Comparison of ENCODE assay signal across 14 mouse cellular contexts in genomic region chr14:120297833-120298232, GRCm38 (mm10). TPM values are rescaled to one million over a fixed set of nuclear protein-coding genes. Genes with fewer than 3 reads are reported as not detected.
A peak's percentile ranks its signal among the peaks of the same experiment; 100 is the strongest.
DNase-seq lines count a peak whose midpoint lies in the region; ATAC-seq and TF ChIP-seq lines count a peak whose summit lies in the region.
"Had no signal": no experiment of that assay in that cellular context is flagged by ENCODE, and none has a peak within 500 bp of the region (broad histone marks: within the 10 kb centered on the region; RNA-seq: fewer than 3 reads in every experiment).

No protein-coding gene starts in this region.

- no peaks in the 10 kb centered on the region for H3K9me3 ChIP-seq in lung, embryonic 15.5 days
- H3K9me3 ChIP-seq in intestine, embryonic 14.5 days (ENCODE audit: control insufficient read depth, low read length), result no peaks in the 10 kb centered on the region
- no peaks in the 10 kb centered on the region for H3K9me3 ChIP-seq in stomach, embryonic 15.5 days
- H3K9me3 ChIP-seq in forebrain, embryonic 14.5 days (replicated peaks; ENCODE audit: control insufficient read depth, low read length), result no peaks in the 10 kb centered on the region
- H3K9me3 ChIP-seq: hindbrain, embryonic 13.5 days; liver, embryonic 13.5 days had no signal

- WGBS in heart, adult 2 months, result 36% methylated on average over 6 of the region's 6 CpGs
- WGBS in lung, embryonic 15.5 days, result 49% methylated on average over 6 of the region's 6 CpGs
- 60% methylated on average over 6 of the region's 6 CpGs for WGBS in lung, adult 2 months
- 60% methylated on average over 6 of the region's 6 CpGs for WGBS in intestine, embryonic 14.5 days
- WGBS in stomach, embryonic 15.5 days, result 60% methylated on average over 6 of the region's 6 CpGs
- WGBS in forebrain, embryonic 14.5 days, result 71% methylated on average over 6 of the region's 6 CpGs

- TF ChIP-seq POLR2A in heart, adult 2 months (IDR thresholded peaks at IDR 0.05; ENCODE audit: insufficient read depth, low read depth, low read length), result no peak
- TF ChIP-seq POLR2A in lung, adult 2 months (IDR thresholded peaks at IDR 0.05; ENCODE audit: borderline replicate concordance, extremely low read depth, low read depth, low read length), result no peak

- H3K27me3 ChIP-seq in heart, adult 2 months (ENCODE audit: control insufficient read depth, insufficient read depth, low read length), result no peaks in the 10 kb centered on the region
- H3K27me3 ChIP-seq in lung, embryonic 15.5 days, result no peaks in the 10 kb centered on the region
- no peaks in the 10 kb centered on the region for H3K27me3 ChIP-seq in intestine, embryonic 14.5 days (replicated peaks; ENCODE audit: control insufficient read depth, insufficient read depth, low read length)
- H3K27me3 ChIP-seq in stomach, embryonic 15.5 days (replicated peaks), result no peaks in the 10 kb centered on the region
- H3K27me3 ChIP-seq in forebrain, embryonic 14.5 days (replicated peaks; ENCODE audit: control insufficient read depth, insufficient read depth, low read length), result no peaks in the 10 kb centered on the region
- H3K27me3 ChIP-seq: hindbrain, embryonic 13.5 days; liver, embryonic 13.5 days had no signal

- H3K4me3 ChIP-seq in heart, adult 2 months, result peak overlapping the region; percentile 28
- H3K4me3 ChIP-seq in lung, embryonic 15.5 days, result no peak overlapping the region
- H3K4me3 ChIP-seq in lung, adult 2 months (replicated peaks; ENCODE audit: extremely low read depth, low read depth, low read length), result no peak overlapping the region
- no peak overlapping the region for H3K4me3 ChIP-seq in intestine, embryonic 14.5 days (ENCODE audit: low read depth, low read length)
- no peak overlapping the region for H3K4me3 ChIP-seq in stomach, embryonic 15.5 days (replicated peaks)
- no peak overlapping the region for H3K4me3 ChIP-seq in forebrain, embryonic 14.5 days (ENCODE audit: low read depth, low read length)
- H3K4me3 ChIP-seq: hindbrain, embryonic 13.5 days; liver, embryonic 13.5 days had no signal

- peak overlapping the region; percentile 33 for H3K4me2 ChIP-seq in lung, embryonic 15.5 days
- H3K4me2 ChIP-seq in intestine, embryonic 14.5 days (ENCODE audit: low read length), result peak overlapping the region; percentile 35
- H3K4me2 ChIP-seq in stomach, embryonic 15.5 days, result 0 out of 2 replicates have a peak overlapping the region, but pooled peaks have one; percentile 19
- no peak overlapping the region for H3K4me2 ChIP-seq in forebrain, embryonic 14.5 days (ENCODE audit: low read length)
- H3K4me2 ChIP-seq: hindbrain, embryonic 13.5 days; liver, embryonic 13.5 days; midbrain, embryonic 11.5 days had no signal

- peaks cover 7% of the 10 kb centered on the region; the same call in 1 of the 2 replicates for H3K79me2 ChIP-seq in heart, adult 2 months (replicated peaks; ENCODE audit: control insufficient read depth, insufficient read depth, low read length)

- DNase-seq in heart, adult 2 months, result peak in 1 of 2 experiments; percentile 21
- DNase-seq in heart, postnatal 14 days, result no peak
- no peak for DNase-seq in lung, adult 2 months
- no peak for DNase-seq in intestine, embryonic 14.5 days (ENCODE audit: low spot score)
- DNase-seq in left cerebral cortex, adult 11 months (ENCODE audit: low spot score), result no peak
- DNase-seq in forebrain, embryonic 14.5 days (ENCODE audit: low spot score), result no peak
- DNase-seq: adrenal gland, postnatal 25 days; cerebellum, adult 8-10 months; liver, embryonic 13.5 days; thymus, postnatal 25 days had no signal

- no peak for ATAC-seq in lung, embryonic 15.5 days (ENCODE audit: borderline replicate concordance, extremely low read depth, low FRiP score, low TSS enrichment)
- no peak for ATAC-seq in intestine, embryonic 14.5 days (replicated peaks; ENCODE audit: low FRiP score, low TSS enrichment, low read depth)
- ATAC-seq in stomach, embryonic 15.5 days (ENCODE audit: insufficient read depth, low FRiP score, low read depth), result no peak
- no peak for ATAC-seq in forebrain, embryonic 14.5 days

- H3K4me1 ChIP-seq in heart, adult 2 months (ENCODE audit: control insufficient read depth, insufficient read depth, low read length), result peaks cover 49% of the 10 kb centered on the region
- H3K4me1 ChIP-seq in lung, embryonic 15.5 days, result peaks cover 90% of the 10 kb centered on the region
- peaks cover 63% of the 10 kb centered on the region for H3K4me1 ChIP-seq in lung, adult 2 months (ENCODE audit: control insufficient read depth, insufficient read depth, low read length)
- H3K4me1 ChIP-seq in intestine, embryonic 14.5 days (replicated peaks; ENCODE audit: control insufficient read depth, insufficient read depth, low read length), result peaks cover 67% of the 10 kb centered on the region
- peaks cover 51% of the 10 kb centered on the region for H3K4me1 ChIP-seq in stomach, embryonic 15.5 days
- peaks cover 2% of the 10 kb centered on the region; the same call in 1 of the 2 replicates for H3K4me1 ChIP-seq in forebrain, embryonic 14.5 days (ENCODE audit: control insufficient read depth, insufficient read depth, low read length)

- intact Hi-C loops in heart, adult 2 months (cut with DNase I), result loop anchor here (2.0 kb wide), 2 partner anchors 39 to 55 kb away; no protein-coding TSS in a partner anchor
- intact Hi-C loops in heart, postnatal 14 days (cut with DNase I), result loop anchor here (2.0 kb wide), 1 partner anchor 19 kb away; no protein-coding TSS in a partner anchor

- peaks cover 66% of the 10 kb centered on the region for H3K36me3 ChIP-seq in heart, adult 2 months (ENCODE audit: control insufficient read depth, insufficient read depth, low read length)
- H3K36me3 ChIP-seq in lung, embryonic 15.5 days, result no peaks in the 10 kb centered on the region
- H3K36me3 ChIP-seq in intestine, embryonic 14.5 days (ENCODE audit: control insufficient read depth, insufficient read depth, low read length), result peaks cover 5% of the 10 kb centered on the region; the same call in 1 of the 2 replicates
- no peaks in the 10 kb centered on the region for H3K36me3 ChIP-seq in stomach, embryonic 15.5 days
- H3K36me3 ChIP-seq in forebrain, embryonic 14.5 days (ENCODE audit: control insufficient read depth, insufficient read depth, low read length), result no peaks in the 10 kb centered on the region
- H3K36me3 ChIP-seq: hindbrain, embryonic 13.5 days; liver, embryonic 13.5 days had no signal

- H3K9ac ChIP-seq in heart, adult 2 months (ENCODE audit: low read depth, low read length), result peak overlapping the region; percentile 50; the same call in 1 of the 2 replicates
- 0 out of 2 replicates have a peak overlapping the region, but pooled peaks have one; percentile 8 for H3K9ac ChIP-seq in lung, embryonic 15.5 days
- H3K9ac ChIP-seq in intestine, embryonic 14.5 days (ENCODE audit: low read length), result no peak overlapping the region
- no peak overlapping the region for H3K9ac ChIP-seq in stomach, embryonic 15.5 days
- no peak overlapping the region for H3K9ac ChIP-seq in forebrain, embryonic 14.5 days (ENCODE audit: low read length)
- H3K9ac ChIP-seq: hindbrain, embryonic 13.5 days; liver, embryonic 13.5 days had no signal

- TF ChIP-seq EP300 in heart, adult 2 months (IDR thresholded peaks at IDR 0.05; ENCODE audit: insufficient read depth, low read depth, low read length), result no peak

- peak overlapping the region; percentile 90 for H3K27ac ChIP-seq in heart, adult 2 months
- H3K27ac ChIP-seq in lung, embryonic 15.5 days, result peak overlapping the region; percentile 87
- peak overlapping the region; percentile 85; the same call in 1 of the 2 replicates for H3K27ac ChIP-seq in intestine, embryonic 14.5 days (ENCODE audit: low read depth)
- H3K27ac ChIP-seq in stomach, embryonic 15.5 days, result peak overlapping the region; percentile 83; the same call in 1 of the 2 replicates
- H3K27ac ChIP-seq in forebrain, embryonic 14.5 days (ENCODE audit: low read depth, low read length), result no peak overlapping the region
- H3K27ac ChIP-seq: liver, embryonic 13.5 days had no signal

- no peak for TF ChIP-seq CTCF in heart, adult 2 months (IDR thresholded peaks at IDR 0.05)
- no peak for TF ChIP-seq CTCF in lung, adult 2 months (IDR thresholded peaks at IDR 0.05; ENCODE audit: insufficient read depth, low read length)

RNA-seq across cellular contexts. Expression of gene Mbnl2, which starts 22.4 kb away (rescaled TPM):
- 100 to 1,000 TPM; 221 to 258 TPM for total RNA-seq in heart, adult 2 months (2021)
- 91.1 and 133 TPM in 2 replicates for polyA plus RNA-seq in heart, adult 2 months (2012; rRNA removed)
- total RNA-seq in heart, postnatal 14 days (2021), result 100 to 1,000 TPM; 237 to 252 TPM
- 130 and 141 TPM in 2 replicates for polyA plus RNA-seq in lung, embryonic 15.5 days (2015; fragmentation: Nextera tagmentation; extraction: Ambion mirVana)
- 121 and 130 TPM in 2 replicates for polyA plus RNA-seq in lung, adult 2 months (2012; rRNA removed)
- 111 and 118 TPM in 2 replicates for polyA plus RNA-seq in intestine, embryonic 14.5 days (2014; fragmentation: Nextera tagmentation; extraction: Ambion mirVana)
- 109 and 116 TPM in 2 replicates for polyA plus RNA-seq in stomach, embryonic 15.5 days (2015; fragmentation: Nextera tagmentation; extraction: Ambion mirVana)
- polyA plus RNA-seq in forebrain, embryonic 14.5 days (2014; fragmentation: Nextera tagmentation; extraction: Ambion mirVana), result 21.6 and 27.8 TPM in 2 replicates

Comparison
In these comparisons a context has a peak if more than half of its experiments do, and no peak if none do; other contexts are left out.
1. H3K9ac ChIP-seq: peak in heart, adult 2 months (single experiment) and lung, embryonic 15.5 days (single experiment); none in intestine, embryonic 14.5 days (single experiment), stomach, embryonic 15.5 days (single experiment) and forebrain, embryonic 14.5 days (single experiment).